Mouse (Mus musculus) cerebellum, adult 9-11 months (tissue): ENCODE measurements around the gene Gm3448.
"Not testable (repeated sequence)": the region's sequence is repeated elsewhere in the genome, so short reads cannot be mapped to it uniquely, and the experiment has no call there.

Experiments
- DNase-seq: peaks from one replicate; pipeline ENCODE4 v3.0.0; 2022

The Gm3448 gene

DNA sequence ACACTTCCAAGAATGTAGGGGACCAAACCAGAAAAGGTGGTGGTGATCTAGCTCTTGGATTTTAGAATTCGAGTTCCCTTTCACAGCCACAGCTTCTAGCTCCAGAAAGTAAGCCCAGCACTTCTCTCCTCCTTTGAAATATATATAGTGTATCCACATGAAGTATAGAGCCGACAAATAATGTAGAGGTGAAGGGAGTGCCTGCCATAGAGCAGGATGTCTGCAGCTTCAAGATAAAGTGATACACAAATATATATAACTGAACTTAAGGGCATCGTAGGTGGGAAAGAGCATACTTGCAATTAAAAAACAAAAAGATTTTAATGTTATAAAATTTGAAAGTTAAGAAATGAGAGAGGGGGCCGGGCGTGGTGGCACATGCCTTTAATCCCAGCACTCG lies 15.8 kb downstream of the Gm3448 start:
- not testable (repeated sequence) for DNase-seq

DNA sequence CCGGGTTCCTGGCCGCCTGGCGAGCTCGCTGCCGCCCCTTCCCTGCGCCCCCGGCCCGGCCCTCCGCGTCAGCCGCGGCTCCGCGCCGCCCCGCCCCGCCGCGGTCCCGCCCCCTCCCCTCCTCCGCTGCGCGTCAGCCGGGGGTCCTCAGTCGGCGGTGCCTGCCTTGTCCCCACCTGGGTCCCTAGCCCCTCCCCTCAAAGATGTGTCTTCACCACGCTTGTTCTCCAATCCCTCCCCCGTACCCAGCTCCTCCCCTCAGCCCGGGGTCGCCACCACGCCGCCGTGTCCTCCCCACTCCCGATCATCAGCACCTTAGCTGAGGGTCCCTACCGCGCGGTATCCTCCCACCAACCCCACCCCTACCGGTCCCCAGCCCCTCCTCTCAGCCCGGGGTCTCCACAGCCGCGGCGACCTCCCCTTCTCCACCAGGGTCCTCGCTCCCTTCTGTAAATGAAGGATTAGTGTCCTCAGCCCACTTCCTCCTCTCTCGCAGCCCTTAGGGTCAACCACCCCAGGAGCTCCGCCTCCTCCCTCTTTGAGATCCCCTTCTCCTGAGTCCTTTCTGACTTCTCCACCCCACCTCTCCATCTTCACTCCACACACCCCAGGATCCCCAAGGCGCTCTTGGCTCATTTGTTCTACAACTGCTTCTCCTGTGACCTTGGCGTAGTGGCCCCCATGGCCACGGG lies 16.7 kb downstream of the Gm3448 start:
- not testable (repeated sequence) for DNase-seq

DNA sequence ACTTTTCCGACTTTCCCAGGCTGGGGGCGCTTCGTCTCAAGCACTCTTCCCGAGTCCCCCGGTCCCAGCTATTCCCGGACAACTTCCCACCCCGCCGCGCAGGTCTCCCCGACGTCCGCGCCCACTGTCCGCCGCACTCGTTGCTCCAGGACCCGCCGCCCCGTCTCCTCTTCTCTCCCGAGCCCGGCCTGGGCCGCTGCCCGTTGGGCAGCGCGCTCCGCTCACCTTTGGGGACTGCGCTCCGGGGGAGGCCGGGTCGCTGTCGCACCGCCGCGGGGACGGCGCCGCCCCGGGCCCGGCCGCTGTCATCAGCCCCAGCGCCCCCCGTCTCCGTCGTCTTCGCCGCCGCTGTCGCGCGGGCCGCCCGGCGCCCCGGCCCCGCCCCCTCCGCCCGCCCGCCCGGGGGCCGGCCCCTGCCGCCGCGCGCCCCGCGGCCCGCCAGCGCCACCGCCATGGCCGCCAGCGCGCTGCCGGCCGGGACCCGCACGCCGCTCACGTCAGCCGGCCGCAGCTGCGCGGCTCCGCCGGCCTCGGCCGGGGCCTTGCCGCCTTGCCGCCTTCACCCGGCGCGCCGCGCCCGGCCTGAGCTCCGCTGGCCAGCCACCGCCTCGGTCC lies 17.4 kb downstream of the Gm3448 start:
- not testable (repeated sequence) for DNase-seq

DNA sequence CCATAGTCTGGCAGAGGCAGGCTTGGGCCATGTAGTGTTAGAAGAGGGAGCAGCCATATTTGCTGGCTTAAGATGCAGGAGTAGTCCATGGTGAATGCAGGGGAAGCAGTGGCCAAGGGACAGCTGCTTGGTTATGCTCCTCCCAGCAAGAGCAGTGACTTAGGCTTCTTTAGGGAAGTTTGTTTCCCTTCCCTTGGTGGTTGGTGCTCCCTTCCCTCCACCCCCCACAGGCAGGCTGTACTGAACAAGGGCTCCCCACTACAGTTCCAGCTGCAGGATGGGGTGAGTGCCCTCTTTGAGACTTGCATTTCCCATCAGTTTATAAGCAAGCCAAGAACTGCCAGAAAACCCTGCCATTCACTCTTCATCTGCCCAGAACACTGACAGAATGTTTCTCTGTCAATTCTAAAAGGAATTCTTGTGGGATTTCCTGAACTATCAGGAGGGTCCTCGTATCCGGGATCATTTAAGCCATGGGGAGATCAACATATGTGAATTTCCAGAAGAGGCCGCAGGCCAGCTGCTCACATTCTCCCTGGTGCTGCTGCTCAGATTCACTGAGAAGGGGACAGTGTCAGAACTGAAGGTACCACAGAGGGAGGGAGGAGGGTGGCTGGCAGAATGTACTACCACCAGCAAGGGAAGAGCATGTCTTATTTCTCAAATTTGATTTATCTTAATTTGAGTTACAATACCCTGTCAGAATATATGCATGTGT lies 19.7 kb downstream of the Gm3448 start:
- peak; percentile 25 for DNase-seq

DNA sequence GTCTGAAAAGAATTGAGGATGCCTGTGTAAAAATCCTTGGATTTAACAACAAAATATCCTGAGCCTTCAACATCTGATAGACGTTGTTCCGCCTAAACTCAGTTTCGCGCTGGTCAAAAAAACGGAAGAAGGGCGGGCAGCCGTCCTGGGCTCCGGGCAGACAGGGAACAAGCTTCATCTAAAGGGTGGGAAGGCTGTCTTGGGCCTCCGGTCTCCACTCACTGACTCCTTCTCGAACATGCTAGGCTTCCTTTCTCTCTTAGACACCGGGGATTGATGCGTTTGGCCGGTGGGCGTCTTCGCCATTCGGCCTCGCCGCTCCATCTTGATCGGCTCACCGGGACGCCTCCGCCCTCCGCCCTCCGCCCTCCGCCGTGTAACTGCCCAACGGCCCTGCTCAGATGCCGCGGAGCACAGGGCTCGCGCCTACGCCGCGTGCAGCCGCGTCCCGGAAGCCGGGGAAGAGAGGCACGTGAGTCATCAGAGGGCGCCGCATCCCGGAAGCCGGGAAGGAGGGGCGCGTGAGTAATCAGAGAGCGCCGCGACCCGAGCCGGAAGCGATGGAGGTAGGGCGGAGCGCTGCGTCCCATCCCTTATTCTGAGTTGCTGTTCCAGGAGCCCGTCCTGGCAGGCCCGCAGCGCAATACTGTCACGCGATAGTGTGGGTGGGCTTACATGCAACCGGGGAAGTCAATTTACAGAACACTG lies 31.5 kb downstream of the Gm3448 start, which contains the start of gene Gm3435:
Gm3435 (plus strand) TSS at position 471 of the 708 bp plus-strand sequence.
- DNase-seq, result not testable (repeated sequence)

DNA sequence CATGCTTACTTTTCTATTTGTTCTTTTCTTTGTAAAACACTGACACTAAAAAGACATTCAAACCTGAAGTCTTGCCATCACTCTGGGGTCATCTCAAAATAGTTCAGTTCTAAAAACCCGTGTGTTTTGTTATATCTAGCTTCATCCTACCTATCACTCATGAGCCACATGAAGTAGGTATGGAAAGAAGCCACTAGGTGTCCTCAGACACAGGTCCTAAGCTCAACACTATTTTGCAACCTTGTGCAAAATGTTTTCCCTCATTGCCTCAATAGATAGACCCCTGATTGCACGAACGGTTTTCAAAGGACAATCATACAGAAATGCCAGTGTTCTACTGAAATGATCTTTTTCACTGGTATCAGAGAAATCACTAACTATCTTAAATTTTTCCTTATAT lies 32.2 kb downstream of the Gm3448 start:
- DNase-seq, result not testable (repeated sequence)

DNA sequence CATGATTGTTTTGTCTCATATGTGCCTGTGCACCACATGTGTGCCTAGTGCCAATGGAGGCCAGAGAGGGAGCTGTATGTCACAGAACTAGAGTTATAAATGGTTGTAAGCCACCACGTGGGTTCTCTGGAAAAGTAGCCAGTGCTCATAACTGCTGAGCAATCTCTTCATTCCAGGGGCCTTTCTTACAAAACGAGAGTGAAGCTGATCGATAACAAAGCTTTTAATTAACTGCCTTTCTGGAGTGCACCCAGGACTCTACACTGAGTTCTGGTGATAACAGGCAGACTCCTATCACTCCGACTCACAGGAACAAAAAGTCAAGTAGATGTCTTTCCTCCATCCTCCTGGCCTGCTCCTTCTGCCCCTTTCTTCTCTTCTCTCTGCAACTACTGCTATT lies 41.3 kb downstream of the Gm3448 start:
- not testable (repeated sequence) for DNase-seq

DNA sequence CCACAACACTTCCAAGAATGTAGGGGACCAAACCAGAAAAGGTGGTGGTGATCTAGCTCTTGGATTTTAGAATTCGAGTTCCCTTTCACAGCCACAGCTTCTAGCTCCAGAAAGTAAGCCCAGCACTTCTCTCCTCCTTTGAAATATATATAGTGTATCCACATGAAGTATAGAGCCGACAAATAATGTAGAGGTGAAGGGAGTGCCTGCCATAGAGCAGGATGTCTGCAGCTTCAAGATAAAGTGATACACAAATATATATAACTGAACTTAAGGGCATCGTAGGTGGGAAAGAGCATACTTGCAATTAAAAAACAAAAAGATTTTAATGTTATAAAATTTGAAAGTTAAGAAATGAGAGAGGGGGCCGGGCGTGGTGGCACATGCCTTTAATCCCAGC lies 47.2 kb downstream of the Gm3448 start:
- DNase-seq, result not testable (repeated sequence)

DNA sequence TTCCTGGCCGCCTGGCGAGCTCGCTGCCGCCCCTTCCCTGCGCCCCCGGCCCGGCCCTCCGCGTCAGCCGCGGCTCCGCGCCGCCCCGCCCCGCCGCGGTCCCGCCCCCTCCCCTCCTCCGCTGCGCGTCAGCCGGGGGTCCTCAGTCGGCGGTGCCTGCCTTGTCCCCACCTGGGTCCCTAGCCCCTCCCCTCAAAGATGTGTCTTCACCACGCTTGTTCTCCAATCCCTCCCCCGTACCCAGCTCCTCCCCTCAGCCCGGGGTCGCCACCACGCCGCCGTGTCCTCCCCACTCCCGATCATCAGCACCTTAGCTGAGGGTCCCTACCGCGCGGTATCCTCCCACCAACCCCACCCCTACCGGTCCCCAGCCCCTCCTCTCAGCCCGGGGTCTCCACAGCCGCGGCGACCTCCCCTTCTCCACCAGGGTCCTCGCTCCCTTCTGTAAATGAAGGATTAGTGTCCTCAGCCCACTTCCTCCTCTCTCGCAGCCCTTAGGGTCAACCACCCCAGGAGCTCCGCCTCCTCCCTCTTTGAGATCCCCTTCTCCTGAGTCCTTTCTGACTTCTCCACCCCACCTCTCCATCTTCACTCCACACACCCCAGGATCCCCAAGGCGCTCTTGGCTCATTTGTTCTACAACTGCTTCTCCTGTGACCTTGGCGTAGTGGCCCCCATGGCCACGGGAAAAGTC lies 48.1 kb downstream of the Gm3448 start:
- not testable (repeated sequence) for DNase-seq

DNA sequence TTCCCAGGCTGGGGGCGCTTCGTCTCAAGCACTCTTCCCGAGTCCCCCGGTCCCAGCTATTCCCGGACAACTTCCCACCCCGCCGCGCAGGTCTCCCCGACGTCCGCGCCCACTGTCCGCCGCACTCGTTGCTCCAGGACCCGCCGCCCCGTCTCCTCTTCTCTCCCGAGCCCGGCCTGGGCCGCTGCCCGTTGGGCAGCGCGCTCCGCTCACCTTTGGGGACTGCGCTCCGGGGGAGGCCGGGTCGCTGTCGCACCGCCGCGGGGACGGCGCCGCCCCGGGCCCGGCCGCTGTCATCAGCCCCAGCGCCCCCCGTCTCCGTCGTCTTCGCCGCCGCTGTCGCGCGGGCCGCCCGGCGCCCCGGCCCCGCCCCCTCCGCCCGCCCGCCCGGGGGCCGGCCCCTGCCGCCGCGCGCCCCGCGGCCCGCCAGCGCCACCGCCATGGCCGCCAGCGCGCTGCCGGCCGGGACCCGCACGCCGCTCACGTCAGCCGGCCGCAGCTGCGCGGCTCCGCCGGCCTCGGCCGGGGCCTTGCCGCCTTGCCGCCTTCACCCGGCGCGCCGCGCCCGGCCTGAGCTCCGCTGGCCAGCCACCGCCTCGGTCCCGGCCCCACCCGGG lies 48.7 kb downstream of the Gm3448 start:
- not testable (repeated sequence) for DNase-seq

DNA sequence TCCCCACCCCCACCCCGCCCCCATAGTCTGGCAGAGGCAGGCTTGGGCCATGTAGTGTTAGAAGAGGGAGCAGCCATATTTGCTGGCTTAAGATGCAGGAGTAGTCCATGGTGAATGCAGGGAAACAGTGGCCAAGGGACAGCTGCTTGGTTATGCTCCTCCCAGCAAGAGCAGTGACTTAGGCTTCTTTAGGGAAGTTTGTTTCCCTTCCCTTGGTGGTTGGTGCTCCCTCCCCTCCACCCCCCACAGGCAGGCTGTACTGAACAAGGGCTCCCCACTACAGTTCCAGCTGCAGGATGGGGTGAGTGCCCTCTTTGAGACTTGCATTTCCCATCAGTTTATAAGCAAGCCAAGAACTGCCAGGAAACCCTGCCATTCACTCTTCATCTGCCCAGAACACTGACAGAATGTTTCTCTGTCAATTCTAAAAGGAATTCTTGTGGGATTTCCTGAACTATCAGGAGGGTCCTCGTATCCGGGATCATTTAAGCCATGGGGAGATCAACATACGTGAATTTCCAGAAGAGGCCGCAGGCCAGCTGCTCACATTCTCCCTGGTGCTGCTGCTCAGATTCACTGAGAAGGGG lies 51.1 kb downstream of the Gm3448 start:
- DNase-seq, result not testable (repeated sequence)

DNA sequence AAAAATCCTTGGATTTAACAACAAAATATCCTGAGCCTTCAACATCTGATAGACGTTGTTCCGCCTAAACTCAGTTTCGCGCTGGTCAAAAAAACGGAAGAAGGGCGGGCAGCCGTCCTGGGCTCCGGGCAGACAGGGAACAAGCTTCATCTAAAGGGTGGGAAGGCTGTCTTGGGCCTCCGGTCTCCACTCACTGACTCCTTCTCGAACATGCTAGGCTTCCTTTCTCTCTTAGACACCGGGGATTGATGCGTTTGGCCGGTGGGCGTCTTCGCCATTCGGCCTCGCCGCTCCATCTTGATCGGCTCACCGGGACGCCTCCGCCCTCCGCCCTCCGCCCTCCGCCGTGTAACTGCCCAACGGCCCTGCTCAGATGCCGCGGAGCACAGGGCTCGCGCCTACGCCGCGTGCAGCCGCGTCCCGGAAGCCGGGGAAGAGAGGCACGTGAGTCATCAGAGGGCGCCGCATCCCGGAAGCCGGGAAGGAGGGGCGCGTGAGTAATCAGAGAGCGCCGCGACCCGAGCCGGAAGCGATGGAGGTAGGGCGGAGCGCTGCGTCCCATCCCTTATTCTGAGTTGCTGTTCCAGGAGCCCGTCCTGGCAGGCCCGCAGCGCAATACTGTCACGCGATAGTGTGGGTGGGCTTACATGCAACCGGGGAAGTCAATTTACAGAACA lies 62.8 kb downstream of the Gm3448 start, which contains the start of the genes 9030025P20Rik and Gm3417:
9030025P20Rik (plus strand) TSS at position 107 of the 677 bp plus-strand sequence.
Gm3417 (minus strand) TSS at position 429 of the 677 bp plus-strand sequence.
- DNase-seq, result not testable (repeated sequence)

DNA sequence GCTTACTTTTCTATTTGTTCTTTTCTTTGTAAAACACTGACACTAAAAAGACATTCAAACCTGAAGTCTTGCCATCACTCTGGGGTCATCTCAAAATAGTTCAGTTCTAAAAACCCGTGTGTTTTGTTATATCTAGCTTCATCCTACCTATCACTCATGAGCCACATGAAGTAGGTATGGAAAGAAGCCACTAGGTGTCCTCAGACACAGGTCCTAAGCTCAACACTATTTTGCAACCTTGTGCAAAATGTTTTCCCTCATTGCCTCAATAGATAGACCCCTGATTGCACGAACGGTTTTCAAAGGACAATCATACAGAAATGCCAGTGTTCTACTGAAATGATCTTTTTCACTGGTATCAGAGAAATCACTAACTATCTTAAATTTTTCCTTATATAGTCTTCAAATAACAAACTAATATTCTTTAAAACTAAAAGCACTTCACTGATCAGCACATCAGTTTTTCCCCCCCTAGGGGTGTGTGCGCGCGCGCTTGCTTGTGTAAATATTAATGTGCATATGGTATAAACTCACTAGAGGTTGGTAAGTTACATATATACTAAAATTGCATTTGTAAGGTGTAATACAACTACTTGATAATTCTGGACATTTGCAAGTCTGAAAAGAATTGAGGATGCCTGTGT lies 63.5 kb downstream of the Gm3448 start:
- DNase-seq, result not testable (repeated sequence)

DNA sequence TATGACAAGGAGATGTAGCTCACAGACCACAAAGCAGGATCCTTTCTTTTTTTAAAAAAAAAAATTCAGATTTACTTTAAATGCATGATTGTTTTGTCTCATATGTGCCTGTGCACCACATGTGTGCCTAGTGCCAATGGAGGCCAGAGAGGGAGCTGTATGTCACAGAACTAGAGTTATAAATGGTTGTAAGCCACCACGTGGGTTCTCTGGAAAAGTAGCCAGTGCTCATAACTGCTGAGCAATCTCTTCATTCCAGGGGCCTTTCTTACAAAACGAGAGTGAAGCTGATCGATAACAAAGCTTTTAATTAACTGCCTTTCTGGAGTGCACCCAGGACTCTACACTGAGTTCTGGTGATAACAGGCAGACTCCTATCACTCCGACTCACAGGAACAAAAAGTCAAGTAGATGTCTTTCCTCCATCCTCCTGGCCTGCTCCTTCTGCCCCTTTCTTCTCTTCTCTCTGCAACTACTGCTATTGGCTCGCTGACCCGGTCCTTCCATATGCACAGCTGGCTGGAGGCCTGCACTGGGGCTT lies 72.9 kb downstream of the Gm3448 start:
- not testable (repeated sequence) for DNase-seq

DNA sequence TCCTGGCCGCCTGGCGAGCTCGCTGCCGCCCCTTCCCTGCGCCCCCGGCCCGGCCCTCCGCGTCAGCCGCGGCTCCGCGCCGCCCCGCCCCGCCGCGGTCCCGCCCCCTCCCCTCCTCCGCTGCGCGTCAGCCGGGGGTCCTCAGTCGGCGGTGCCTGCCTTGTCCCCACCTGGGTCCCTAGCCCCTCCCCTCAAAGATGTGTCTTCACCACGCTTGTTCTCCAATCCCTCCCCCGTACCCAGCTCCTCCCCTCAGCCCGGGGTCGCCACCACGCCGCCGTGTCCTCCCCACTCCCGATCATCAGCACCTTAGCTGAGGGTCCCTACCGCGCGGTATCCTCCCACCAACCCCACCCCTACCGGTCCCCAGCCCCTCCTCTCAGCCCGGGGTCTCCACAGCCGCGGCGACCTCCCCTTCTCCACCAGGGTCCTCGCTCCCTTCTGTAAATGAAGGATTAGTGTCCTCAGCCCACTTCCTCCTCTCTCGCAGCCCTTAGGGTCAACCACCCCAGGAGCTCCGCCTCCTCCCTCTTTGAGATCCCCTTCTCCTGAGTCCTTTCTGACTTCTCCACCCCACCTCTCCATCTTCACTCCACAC lies 79.7 kb downstream of the Gm3448 start:
- not testable (repeated sequence) for DNase-seq

DNA sequence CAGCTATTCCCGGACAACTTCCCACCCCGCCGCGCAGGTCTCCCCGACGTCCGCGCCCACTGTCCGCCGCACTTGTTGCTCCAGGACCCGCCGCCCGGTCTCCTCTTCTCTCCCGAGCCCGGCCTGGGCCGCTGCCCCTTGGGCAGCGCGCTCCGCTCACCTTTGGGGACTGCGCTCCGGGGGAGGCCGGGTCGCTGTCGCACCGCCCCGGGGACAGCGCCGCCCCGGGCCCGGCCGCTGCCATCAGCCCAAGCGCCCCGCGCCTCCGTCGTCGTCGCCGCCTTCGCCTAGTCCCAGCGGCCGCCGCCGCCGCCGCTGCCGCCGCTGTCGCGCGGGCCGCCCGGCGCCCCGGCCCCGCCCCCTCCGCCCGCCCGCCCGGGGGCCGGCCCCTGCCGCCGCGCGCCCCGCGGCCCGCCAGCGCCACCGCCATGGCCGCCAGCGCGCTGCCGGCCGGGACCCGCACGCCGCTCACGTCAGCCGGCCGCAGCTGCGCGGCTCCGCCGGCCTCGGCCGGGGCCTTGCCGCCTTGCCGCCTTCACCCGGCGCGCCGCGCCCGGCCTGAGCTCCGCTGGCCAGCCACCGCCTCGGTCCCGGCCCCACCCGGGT lies 80.3 kb downstream of the Gm3448 start, which contains the start of gene Phf10:
Phf10 (minus strand) TSS at position 323 of the 606 bp plus-strand sequence.
- peak; percentile 63 for DNase-seq

DNA sequence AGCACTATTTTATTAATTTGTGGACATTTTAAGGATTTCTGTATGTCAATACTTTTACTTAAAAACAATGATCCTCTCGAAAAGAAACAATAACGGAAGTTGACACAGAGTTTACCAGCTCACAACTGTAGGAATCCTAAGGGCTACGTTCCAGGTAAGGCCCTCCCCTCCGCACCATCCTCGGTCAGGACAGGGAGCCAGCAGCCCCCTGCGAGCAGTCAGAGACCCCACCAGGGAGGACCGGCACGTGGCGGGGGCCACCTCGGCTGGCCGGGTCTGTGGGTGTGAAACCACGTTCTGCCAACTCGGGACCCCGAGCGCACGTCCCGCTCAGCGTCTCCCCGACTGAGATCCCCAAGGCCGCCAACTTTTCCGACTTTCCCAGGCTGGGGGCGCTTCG lies 80.8 kb downstream of the Gm3448 start:
- DNase-seq, result no peak

DNA sequence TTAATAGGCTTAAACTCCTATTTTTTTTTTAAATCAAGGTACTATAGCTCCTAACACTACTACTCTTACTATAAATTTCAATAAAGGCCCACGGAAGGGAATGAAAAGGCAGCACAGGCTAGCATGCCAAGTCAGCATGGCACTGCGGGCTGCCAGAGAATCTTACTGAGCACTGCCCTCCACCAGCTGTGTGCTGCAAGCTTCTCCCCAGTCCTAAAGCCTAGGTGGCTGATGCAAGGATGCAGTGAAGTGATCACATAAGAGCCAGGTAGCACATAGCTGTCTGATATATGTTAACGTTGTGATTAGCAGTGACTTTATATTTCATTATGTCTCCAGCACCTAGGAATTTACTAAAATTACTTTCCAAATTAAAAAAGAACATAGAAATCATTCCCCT lies 81.4 kb downstream of the Gm3448 start:
- DNase-seq, result no peak
